Mouse (Mus musculus): ENCODE results near the gene Thsd7a.

Gene Thsd7a

DNA sequence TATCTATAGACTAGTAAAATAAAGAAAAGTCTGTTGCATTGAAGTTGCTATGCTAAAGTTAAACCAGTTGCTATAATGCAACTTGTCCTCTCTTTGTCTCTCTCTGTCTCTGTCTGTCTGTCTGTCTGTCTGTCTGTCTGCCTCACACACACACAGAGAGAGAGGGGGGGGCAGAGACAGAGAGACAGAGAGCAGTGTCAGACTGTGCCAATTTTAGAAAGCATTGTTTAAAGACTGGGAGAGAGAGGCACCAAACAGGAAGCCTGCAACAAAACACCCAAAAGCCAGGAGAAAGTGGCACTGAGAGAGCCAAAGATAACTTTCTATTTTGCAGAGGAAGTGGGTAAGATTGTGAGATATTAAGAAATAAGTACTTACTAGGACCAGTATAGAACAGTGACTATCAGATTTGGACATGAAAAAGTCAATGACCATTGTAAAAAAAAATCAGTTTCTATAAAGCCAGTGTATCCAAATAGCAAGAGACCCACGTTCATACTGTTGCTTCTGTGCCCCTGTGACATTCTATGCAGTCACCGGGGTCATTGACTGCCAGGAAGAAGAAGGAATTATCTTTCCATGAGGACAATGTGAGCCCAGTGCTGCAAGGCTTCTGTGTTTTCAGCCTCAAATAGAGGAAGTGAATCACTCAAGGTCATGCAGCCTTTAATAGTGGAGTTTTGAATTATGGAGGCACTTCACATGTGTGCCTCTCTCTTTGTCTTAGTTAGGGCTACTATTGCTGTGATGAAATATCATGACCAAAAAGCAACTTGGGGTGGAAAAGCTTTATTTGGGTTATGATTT lies 355.4 kb downstream of the Thsd7a start:
- no peak for DNase-seq (ENCODE audit: low spot score in 2 of 2)

DNA sequence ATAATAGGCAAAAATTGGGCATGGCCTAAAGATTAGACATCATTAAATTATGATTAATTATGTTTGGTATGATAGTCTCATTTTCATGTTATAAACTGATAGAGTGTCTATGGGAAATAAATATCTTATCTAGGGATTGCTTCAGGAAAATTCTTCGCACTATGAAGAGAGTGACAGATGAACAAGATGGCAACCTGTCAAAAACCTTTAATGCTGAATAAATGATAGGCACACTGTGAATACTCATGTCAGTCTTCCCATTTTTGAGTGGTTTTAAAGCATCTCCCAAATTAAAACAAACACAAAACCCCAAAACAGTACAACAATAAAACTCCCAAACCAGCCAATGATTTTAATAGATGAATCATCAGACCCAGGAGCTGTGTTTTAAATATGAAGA lies 362.5 kb downstream of the Thsd7a start:
- no peak for DNase-seq (ENCODE audit: low spot score in 2 of 2)

DNA sequence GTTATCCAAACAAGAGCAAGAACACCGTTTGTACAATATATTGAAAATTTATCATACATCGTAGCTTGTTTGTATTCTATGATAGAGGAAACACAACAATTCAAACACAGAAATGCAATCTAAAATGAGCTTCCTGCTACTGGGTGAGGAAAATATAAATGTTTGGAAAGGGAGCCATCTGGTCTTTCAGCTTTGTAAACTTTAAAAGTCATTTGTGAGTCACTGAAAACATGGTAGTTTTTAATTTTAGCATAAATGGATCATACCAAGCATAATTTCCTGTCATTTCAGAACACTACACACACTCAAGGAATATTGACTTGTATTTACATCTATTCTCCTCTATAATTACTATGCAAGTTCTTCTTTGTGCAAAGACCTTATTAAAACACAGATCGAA lies 363.6 kb downstream of the Thsd7a start:
- no peak for DNase-seq (ENCODE audit: low spot score in 2 of 2)

DNA sequence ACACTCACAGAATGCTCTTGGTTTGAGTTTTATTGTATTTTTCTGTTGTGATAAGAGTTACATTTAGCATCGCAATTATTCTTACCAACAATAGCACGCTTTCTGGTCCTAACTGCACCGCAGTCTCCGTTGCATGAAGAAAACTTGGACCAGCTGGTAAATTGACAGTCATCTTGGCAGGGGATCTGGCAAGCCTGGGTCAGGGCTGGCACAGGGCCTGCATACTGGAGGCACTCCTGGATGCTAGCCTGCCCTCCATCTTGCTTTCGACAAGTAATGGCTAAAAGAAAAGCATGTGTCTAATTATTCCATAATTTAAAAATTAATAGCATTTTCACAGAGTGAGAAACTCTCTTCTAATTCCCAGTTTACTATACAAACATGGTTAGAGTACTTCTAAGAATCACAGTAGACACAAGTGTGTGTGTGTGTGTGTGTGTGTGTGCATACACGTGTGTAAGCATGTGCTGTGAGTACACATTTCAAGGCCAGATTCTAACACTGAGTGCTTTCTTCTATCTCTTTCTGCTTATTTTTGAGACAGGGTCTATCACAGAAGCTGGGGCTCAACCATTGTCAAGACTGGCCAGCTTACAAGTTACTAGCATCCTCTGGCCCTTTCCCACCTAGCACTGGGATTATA lies 368.0 kb downstream of the Thsd7a start:
- peak in 1 of 2 experiments; percentile 60 for DNase-seq (ENCODE audit: low spot score in 2 of 2)

DNA sequence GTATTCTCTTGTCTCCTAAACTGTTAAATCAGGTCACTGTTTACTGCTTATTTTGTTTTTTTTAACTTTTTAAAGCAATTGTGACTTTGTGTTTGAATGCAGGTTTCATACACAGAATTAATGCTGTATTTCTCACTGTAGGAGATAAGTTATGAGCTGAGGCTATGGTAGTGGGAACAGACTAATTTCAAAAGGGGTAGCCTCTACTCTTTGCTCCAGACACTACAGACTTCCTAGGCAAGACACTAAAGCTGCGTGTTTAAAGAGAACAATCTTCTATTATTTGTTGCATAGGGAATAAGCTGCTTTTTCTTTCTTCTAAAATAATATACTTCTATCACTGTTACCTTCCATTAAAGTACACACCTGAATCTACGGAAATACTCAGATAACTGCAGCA lies 368.5 kb downstream of the Thsd7a start:
- no peak for DNase-seq (ENCODE audit: low spot score in 2 of 2)

DNA sequence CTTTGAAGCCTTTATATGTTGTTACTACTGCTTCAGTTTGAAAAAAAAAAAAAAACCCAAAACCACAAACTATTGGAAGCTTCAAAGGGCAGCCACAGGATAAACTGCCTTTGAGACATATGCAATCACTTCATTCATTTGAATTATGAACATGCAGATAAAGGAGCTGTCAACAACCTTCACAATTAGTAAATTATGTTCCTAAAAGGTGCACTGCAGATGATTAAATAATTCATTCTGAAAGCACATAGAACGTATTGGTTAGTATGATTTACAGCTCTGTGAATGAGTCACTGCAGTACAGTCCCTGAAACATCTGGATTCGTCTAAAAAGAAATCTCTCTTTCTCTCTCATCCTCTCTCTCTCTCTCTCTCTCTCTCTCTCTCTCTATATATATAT lies 390.5 kb downstream of the Thsd7a start:
- DNase-seq (ENCODE audit: low spot score in 2 of 2) = no peak

DNA sequence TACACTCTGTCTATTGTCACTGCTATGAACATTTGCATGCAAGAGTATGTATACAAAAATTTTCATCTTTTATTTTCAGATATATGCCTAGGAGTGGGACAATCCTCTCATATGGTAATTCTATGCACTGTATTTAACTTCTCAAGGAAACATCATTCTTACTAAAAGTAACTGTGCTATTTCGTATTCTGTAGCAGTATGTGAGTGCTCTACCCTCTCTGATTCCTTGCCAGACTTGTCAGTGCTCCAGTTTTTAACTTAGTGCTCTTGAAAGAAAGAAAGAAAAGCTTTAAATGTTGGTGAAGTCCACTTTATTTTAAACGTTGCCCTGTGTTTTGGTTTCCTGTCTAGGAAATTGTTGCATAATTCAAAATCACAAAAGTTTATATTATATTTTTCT lies 395.6 kb downstream of the Thsd7a start:
- DNase-seq (ENCODE audit: low spot score in 2 of 2) = no peak

DNA sequence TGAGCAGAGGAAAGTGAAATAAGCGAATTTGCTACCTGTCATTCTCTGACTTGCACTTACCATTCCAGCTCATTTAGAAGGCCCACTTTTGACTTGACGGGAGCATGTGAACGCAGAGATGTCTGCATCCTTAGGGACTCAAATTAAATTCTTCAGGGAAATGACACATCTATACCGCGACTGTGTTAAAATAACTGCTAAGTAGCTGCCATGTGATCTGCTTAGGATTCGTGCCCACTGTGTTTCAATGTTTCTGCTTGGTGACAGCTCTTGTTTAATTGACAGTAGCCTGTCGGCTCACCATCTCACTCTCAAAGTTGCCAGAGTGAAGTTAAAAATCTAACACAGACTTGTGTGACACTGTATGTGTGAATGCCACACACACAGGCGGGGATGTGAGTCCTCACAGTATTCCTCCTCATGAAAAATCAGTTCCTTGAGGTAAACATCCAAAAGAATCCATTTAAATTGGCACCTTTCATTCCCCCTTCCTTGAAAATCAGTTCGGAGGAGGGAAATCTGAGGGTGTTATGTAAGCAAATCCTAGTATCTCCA lies 397.0 kb downstream of the Thsd7a start:
- no peak for DNase-seq (ENCODE audit: low spot score in 2 of 2)

DNA sequence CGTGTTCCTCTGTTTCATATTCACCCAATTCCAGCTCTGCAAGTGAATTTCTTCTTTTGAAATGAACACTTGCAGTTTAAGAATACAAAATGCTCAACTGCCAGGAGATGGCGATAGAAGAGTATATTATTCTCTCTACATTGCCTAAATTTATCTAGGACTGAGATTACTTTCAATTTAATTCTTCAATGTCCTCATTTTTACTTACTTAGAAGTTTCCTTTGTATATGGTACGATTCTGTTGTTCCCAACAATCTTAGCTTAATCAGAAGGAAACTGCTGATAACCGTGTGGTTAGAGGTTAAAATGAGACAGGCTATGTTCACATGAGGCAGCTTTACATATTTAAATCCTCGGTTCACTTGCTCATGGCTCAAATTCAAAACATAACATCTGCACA lies 398.5 kb downstream of the Thsd7a start:
- DNase-seq (ENCODE audit: low spot score in 2 of 2) = peak in 1 of 2 experiments; percentile 41

DNA sequence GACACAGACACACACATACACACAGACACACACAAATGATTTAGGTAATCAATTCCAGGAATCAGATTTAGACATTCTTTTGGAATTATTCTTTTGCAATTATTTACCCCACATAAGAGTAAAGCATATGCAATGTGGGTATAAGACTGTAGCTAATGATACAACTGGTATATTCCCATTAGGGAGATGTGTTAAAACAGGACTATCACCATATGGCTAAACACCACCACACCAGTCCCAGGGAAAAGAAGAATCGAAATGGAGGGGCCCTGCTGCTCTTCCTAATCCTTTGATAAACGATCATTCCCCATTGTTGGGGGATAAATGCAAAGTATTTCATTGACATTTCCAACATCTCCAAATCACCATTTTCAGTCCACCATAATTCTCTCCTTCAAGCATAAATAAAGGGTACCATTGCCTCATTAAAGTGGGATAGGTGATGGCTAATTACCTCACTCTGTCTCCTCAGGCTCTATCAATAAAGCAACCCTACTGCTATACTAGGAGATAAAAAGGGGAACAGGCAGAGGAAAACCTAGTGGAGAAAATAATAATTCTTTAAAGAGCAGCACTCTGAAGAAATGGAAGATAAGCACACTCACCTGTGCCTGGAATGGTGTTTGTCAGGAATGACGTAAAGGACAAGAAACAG lies 400.0 kb downstream of the Thsd7a start:
- no peak for DNase-seq (ENCODE audit: low spot score in 2 of 2)

DNA sequence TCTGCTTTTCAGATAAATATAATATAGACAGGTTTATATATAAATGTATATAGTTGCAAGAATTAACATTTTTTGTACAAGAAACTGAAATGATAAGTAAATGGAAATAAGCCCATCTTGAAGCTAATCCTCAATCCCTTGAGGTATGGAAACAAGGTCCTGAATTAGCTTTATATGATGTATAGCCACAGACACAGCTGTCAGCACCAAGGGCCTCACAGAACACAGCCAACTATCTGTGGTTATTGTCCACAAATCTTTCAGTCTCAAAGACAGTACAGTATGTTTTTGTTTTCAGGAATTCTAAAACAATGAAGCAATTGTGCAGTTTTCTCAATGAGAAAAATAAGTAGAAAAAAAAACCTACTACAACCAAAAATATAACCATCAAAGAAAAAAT lies 400.5 kb downstream of the Thsd7a start:
- no peak for DNase-seq (ENCODE audit: low spot score in 2 of 2)

DNA sequence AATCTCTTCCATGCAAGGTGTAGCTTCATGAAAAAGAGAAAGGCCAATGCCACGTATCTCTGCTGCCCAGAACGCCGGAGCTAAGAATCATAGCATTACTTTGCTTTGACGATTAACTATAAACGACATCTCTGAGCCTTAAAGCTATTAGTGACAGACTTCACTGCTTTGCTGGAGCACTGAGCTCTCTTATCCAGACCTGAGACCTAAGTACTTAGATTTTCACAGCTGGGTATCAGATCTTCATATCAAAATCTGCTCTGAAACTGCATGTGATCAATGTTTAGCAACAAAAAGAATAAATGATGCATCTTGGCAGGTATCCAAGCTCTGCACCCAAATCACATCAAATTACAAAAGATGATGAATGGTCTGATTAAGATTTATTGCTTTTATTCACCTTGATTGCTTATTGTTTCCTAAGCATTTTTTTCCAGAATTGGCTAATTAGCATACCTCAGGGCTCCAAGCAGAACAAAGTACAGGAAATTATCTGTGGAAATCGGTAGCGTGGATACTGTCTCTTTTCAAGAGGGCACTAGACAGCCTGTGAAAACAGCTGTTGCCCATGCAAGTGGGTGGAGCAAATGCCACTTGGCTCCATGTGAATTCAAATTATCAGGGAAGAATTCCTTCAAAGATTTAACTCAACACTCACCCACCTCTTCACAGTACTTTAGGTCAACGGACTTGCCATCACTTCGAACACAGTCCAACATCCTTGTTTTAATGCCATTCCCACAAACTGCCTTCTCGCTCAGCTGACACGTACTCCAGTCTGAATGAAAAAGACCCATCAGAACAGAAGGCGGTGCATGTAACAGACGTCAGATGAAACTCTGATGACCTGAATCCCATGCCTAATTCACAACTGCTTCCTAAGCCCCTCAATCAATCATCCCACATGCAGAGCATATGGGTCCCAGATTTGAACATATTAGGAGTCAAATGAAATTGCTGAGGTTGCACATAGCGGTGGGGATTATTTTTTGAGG lies 412.3 kb downstream of the Thsd7a start:
- DNase-seq (ENCODE audit: low spot score in 2 of 2) = no peak

DNA sequence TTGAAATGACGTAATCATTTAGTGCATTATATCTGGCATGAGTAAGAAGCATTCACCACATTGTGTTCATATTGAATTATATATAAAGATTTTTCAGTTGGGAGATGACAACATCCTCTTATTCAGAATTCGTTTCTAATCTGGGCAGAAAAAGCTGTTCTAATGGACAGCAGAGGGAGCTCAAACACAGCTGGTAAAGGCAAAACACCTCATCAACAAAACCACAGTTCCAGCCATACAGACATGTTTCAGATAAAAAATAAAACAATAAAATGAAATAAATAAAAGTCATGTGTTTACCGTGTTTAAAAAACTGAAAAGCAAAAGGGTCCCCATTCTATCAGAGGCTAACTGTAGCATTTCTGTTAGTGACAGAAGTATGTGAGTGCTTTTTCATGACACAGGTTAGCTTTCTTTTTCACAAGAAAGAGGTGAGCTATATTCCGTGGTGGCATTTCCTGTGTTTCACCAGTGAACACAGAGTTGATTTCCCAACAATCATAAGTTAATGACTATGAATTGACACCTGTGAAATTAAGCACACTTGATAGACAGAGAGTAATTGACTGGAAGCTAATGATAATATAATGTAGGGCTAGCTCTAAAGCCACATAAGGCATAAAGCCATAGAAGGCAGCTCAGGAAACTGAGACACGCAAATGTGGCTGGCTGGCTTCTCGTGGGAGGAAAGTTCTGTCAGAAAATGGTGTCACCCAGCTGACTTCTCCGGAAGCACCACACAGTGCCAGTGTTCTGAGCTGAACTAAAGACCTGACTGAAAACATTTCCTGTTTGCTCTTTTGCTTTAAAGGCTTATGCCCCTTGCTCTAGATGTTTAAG lies 433.9 kb downstream of the Thsd7a start:
- peak; percentile 14 to 39 for DNase-seq (ENCODE audit: low spot score in 2 of 2)

DNA sequence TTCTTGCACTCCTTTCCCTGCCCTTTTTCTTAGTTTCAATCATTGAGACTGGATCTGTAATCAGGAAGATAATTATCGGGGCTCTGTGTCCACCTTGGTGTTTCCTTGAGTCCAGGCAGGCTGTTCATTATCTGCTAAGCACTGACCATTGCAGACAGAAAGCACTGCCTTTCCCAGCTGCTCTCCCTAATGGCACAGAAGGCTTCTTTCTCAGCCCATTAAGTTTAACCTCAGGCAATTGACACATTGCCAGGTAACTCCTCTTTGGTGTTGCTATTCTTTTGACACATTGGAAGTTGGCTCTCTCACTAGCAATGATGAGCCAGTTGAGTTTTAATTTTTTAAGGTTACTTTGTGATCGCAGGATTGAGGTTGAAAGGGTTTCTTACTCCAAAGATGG lies 441.7 kb downstream of the Thsd7a start:
- no peak for DNase-seq (ENCODE audit: low spot score in 2 of 2)

DNA sequence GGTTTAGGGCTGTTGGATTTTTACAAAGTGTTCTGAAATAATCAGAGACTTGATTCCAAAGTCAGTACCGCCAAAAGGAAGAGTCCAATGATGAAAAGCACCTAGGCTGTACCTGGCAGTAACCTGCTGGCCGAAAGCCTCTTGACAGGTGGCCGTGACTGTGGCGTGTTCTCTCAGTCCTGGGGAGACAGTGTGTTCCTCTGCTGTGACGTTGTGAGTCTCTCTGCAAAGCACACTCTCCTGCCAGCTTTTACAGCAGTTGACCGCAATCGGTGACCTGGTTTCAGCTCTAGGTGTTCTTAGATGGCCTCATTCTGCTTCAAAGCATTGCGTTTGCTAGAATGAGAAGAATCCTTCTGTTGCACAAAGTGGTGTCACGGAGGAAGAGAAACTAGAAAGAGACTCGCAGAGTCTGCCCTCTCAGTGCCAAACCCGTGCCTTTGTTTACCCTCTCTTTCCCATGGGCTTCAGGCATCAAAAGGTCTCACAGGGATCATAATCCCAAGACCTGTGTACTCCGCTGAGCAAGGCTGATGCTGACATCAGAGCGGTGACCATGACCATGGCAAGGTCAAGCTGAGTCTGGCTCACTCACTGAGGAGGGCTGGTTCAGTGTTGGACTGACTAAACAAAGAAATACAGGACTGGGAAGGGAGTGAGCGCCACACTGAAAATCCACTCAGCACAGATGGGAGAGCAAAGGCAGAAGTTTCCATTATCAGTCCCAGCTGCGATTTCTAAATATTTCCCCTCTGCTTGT lies 486.4 kb downstream of the Thsd7a start:
- no peak for DNase-seq (ENCODE audit: low spot score in 2 of 2)
